Mouse (Mus musculus): ENCODE results near the gene Jazf1.

DNA sequence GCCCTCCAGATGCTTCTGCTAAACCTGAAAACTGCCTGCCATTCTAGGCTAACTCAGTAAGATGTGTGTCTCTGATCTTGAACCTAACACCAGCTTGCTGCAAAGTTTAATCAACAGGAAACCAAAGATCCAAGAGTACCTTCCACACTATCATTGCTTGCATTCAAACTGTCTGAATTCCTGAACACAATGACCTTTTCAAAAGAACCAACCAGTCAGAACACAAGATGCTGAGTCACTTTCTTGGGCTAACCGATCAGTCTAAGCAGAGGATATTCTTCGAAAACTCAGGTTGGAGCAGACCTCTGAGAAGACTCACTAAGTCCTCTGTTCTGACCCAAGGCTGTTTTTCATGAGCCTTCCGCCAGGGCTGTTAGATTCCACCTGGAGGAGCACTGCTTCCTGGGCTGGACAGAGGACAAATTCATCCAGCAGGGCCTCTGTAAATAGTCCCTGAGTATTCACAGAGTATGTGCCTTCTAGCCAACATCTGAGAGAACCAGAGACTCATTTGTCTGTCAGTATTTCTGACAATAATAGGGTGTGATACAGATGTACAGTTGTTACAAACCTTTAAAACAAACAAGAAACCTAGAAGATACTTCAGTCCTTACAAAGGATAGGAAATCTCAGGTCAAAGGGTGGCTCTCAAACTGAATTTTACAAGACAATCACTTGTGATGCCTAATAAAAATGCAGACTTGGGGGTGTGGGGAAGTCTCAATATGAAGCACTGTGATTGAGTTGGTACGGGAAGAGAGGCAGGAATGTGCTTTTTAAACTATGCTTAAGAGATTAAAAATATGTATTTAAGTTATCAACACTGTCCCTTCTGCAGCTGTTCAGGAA is 50.9 kb downstream of the Jazf1 start:
- TF ChIP-seq CTCF (IDR thresholded peaks at IDR 0.05; ENCODE audit: low read depth, low read length): no peak
- no peak for TF ChIP-seq POLR2A (IDR thresholded peaks at IDR 0.05; ENCODE audit: extremely low read depth, insufficient read depth, low read length)
